Mouse (Mus musculus) CH12.LX (cell line): ENCODE data around the gene Gm6904. TPM values are rescaled to one million over a fixed set of nuclear protein-coding genes. Genes with fewer than 3 reads are reported as not detected.
A peak's percentile ranks its signal among the peaks of the same experiment; 100 is the strongest.

ENCODE experiments used
- DNase-seq: peaks from one replicate; pipeline ENCODE4 v3.0.0-alpha.2; 2013; ENCODE audit errors: extremely low read depth
- H3K27ac ChIP-seq: 2 replicates; pipeline ENCODE4 v1.5.1; 2012; ENCODE audit warnings: low read depth, mild to moderate bottlenecking, control low read depth, moderate library complexity; ENCODE audit not compliant: insufficient read depth
- H3K27me3 ChIP-seq: replicated peaks from 2 replicates; pipeline ENCODE3; 2012; ENCODE audit warnings: inconsistent platforms
- H3K36me3 ChIP-seq, 2 experiments: replicated peaks in 1 of 2; 2 replicates each; pipeline versions ENCODE3 to v1.6.1; 2012; ENCODE audit warnings: inconsistent platforms in 1 of 2, low read length in 1 of 2, mild to moderate bottlenecking in 1 of 2, mixed read lengths in 1 of 2, moderate library complexity in 1 of 2; ENCODE audit not compliant: control insufficient read depth in 1 of 2, insufficient read depth in 1 of 2
- H3K4me1 ChIP-seq, 2 experiments: 2 replicates each; pipeline ENCODE4 v1.6.1; 2012; ENCODE audit warnings: inconsistent platforms in 1 of 2, moderate library complexity in 1 of 2; ENCODE audit not compliant: insufficient read depth in 2 of 2, control insufficient read depth in 1 of 2
- H3K4me2 ChIP-seq: 2 replicates; pipeline ENCODE4 v1.6.1; 2012; ENCODE audit warnings: low read depth, mild to moderate bottlenecking, control low read depth; ENCODE audit not compliant: poor library complexity, insufficient read depth, severe bottlenecking
- H3K4me3 ChIP-seq, 3 experiments: fragments of 150-350 bp in 1 of 3; sonication (generic) in 1 of 3; replicated peaks in 1 of 3; 2 replicates each; pipeline versions ENCODE3 to v1.5.1; 2011 to 2012; ENCODE audit warnings: low read depth in 2 of 3, low read length in 2 of 3, mild to moderate bottlenecking in 2 of 3, moderate library complexity in 2 of 3, control low read depth in 1 of 3, improper control_type of control experiment in 1 of 3, inconsistent platforms in 1 of 3, mixed read lengths in 1 of 3; ENCODE audit not compliant: poor library complexity in 1 of 3
- H3K79me2 ChIP-seq: replicated peaks from 2 replicates; pipeline ENCODE4 v1.6.1; 2012; ENCODE audit warnings: mild to moderate bottlenecking, moderate library complexity; ENCODE audit not compliant: control insufficient read depth, poor library complexity, insufficient read depth, severe bottlenecking; ENCODE audit errors: extremely low read depth
- H3K9ac ChIP-seq: 2 replicates; pipeline ENCODE4 v1.6.1; 2012; ENCODE audit warnings: low read depth, mild to moderate bottlenecking, control low read depth, moderate library complexity; ENCODE audit not compliant: insufficient read depth
- H3K9me3 ChIP-seq: replicated peaks from 2 replicates; pipeline ENCODE3; 2012; ENCODE audit warnings: low read length, inconsistent platforms, mixed read lengths
- CHD1 ChIP-seq: IDR thresholded peaks from 2 replicates; pipeline ENCODE4 v1.6.1; 2012; ENCODE audit warnings: low read depth, low read length, improper control_type of control experiment, inconsistent platforms
- CHD2 ChIP-seq: IDR thresholded peaks from 2 replicates; pipeline ENCODE4 v1.6.1; 2011; ENCODE audit warnings: low read length, improper control_type of control experiment
- CTCF ChIP-seq, 2 experiments: IDR thresholded peaks in 1 of 2; conservative IDR thresholded peaks in 1 of 2; 2 replicates each; pipeline ENCODE4 v1.5.1; 2011 to 2012; ENCODE audit warnings: low read depth in 2 of 2, low read length in 2 of 2, improper control_type of control experiment in 1 of 2, inconsistent platforms in 1 of 2, mild to moderate bottlenecking in 1 of 2, moderate library complexity in 1 of 2
- ETS1 ChIP-seq: conservative IDR thresholded peaks from 2 replicates; pipeline ENCODE4 v1.6.1; 2012; ENCODE audit warnings: low read depth, mild to moderate bottlenecking, inconsistent platforms, low read length, improper control_type of control experiment, moderate library complexity
- GABPA ChIP-seq: IDR thresholded peaks from 2 replicates; pipeline ENCODE4 v1.6.1; 2012; ENCODE audit warnings: low read depth, low read length, improper control_type of control experiment, inconsistent platforms; ENCODE audit not compliant: insufficient replicate concordance
- JUND ChIP-seq: conservative IDR thresholded peaks from 2 replicates; pipeline ENCODE4 v1.6.1; 2011; ENCODE audit warnings: low read depth, low read length, improper control_type of control experiment
- KAT2A ChIP-seq: IDR thresholded peaks from 2 replicates; pipeline ENCODE4 v1.6.1; 2012; ENCODE audit warnings: low read length, improper control_type of control experiment, inconsistent platforms; ENCODE audit not compliant: insufficient replicate concordance
- MAX ChIP-seq: IDR thresholded peaks from 2 replicates; pipeline ENCODE4 v1.6.1; 2011; ENCODE audit warnings: low read length, improper control_type of control experiment
- MAZ ChIP-seq: IDR thresholded peaks from 2 replicates; pipeline ENCODE4 v1.6.1; 2012; ENCODE audit warnings: low read depth, mild to moderate bottlenecking, inconsistent platforms, low read length, improper control_type of control experiment, moderate library complexity
- MYC ChIP-seq: IDR thresholded peaks from 2 replicates; pipeline ENCODE4 v1.6.1; 2011; ENCODE audit warnings: low read depth, mild to moderate bottlenecking, improper control_type of control experiment, low read length
- POLR2AphosphoS2 ChIP-seq: IDR thresholded peaks from 2 replicates; pipeline ENCODE4 v1.6.1; 2011; ENCODE audit warnings: low read depth, low read length, improper control_type of control experiment
- RAD21 ChIP-seq: IDR thresholded peaks from 2 replicates; pipeline ENCODE4 v1.6.1; 2011; ENCODE audit warnings: low read depth, mild to moderate bottlenecking, low read length, improper control_type of control experiment, moderate library complexity
- SIN3A ChIP-seq: IDR thresholded peaks from 2 replicates; pipeline ENCODE4 v1.6.1; 2012; ENCODE audit warnings: low read length, improper control_type of control experiment, inconsistent platforms
- SMC3 ChIP-seq: IDR thresholded peaks from 2 replicates; pipeline ENCODE4 v1.6.1; 2011; ENCODE audit warnings: low read depth, low read length, improper control_type of control experiment
- TCF12 ChIP-seq: IDR thresholded peaks from 2 replicates; pipeline ENCODE4 v1.6.1; 2014; ENCODE audit warnings: low read depth, mild to moderate bottlenecking, inconsistent platforms, low read length, improper control_type of control experiment
- ZC3H11A ChIP-seq: IDR thresholded peaks from 2 replicates; pipeline ENCODE4 v1.6.1; 2012; ENCODE audit warnings: low read depth, mild to moderate bottlenecking, inconsistent platforms, low read length, improper control_type of control experiment
- ZKSCAN1 ChIP-seq: IDR thresholded peaks from 2 replicates; pipeline ENCODE4 v1.6.1; 2012; ENCODE audit warnings: low read depth, inconsistent platforms, low read length, improper control_type of control experiment, borderline replicate concordance
- dilution Hi-C: fragments of 300-500 bp; cut with MboI; formaldehyde crosslinking; loops from 2 replicates; pipeline ENCODE4 v1.14.3; 2020; ENCODE audit warnings: low sequenced_read_pairs; ENCODE audit not compliant: extremely low pct_unique_long_range_greater_than_20kb, extremely low pct_ligation_motif_present
- in situ Hi-C: fragments of 300-500 bp; cut with MboI; formaldehyde crosslinking; loops from 3 replicates; pipeline ENCODE4 v1.14.3; 2019; ENCODE audit warnings: low sequenced_read_pairs, low pct_ligation_motif_present, low pct_unique_long_range_greater_than_20kb, mixed read lengths
- polyA plus RNA-seq: library from polyadenylated mRNA; unstranded; fragments of >175 nt; gene quantifications from 2 replicates; pipeline ENCODE4 v1.2.1, GENCODE M21; 2012; ENCODE audit warnings: low read depth; ENCODE audit not compliant: insufficient read length
- total RNA-seq, 2 experiments: library from RNA; depleted of rRNA; stranded (reverse); fragments of 300-350 nt in 1 of 2; fragments of >200 nt in 1 of 2; gene quantifications; 2 replicates each; pipeline ENCODE4 v1.2.3; 2012 to 2014

Gene Gm6904
- total and polyA plus RNA-seq, 3 experiments = 1.0 to 1.2 (median 1.1) TPM

DNA sequence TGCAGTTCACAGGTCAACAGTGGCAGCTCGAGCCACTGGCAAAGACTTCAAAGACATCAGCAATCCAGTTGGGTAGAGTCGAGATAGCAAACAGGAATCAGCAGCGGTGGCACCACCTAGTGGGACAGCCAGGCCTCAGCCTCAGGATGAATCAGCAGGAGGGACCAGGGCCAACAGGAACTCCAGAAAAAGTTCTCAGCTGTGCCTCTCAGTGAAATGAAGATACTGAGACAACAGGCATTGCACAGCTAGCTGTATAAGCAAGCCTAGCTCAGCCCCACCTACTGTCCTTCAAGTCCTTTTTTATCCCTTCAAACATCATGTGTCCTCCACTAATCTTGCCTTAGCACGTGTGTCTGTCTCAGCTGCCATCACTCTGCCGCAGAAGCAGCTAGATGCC lies 28.0 kb downstream of the Gm6904 start:
- H3K4me3 ChIP-seq = no peak overlapping the region
- H3K36me3 ChIP-seq = peaks cover 45 to 84% of the 10 kb centered on the region in 2 experiments
- no peak overlapping the region for H3K27ac ChIP-seq

GRCm38 (mm10) chr14:59230331-59230966 lies 29.6 kb downstream of the Gm6904 start:
- no peaks in the 10 kb centered on the region; the same call in 1 of the 2 replicates for H3K79me2 ChIP-seq
- in situ Hi-C loops = loop anchor here (25.0 kb wide), 1 partner anchor 332 kb away; no protein-coding TSS in a partner anchor
- H3K27me3 ChIP-seq = no peaks in the 10 kb centered on the region
- TF ChIP-seq GABPA = no peak
- TF ChIP-seq CHD2 = no peak
- TF ChIP-seq MYC = no peak
- no peak for TF ChIP-seq JUND
- TF ChIP-seq POLR2AphosphoS2 = no peak
- no peak for TF ChIP-seq CHD1
- no peak for TF ChIP-seq SIN3A
- TF ChIP-seq RAD21 = no peak
- TF ChIP-seq ZKSCAN1 = no peak
- no peak for TF ChIP-seq MAZ
- no peak for TF ChIP-seq ZC3H11A
- no peak for TF ChIP-seq MAX
- no peak for TF ChIP-seq TCF12
- TF ChIP-seq KAT2A = no peak
- TF ChIP-seq SMC3 = no peak
- H3K27ac ChIP-seq = no peak overlapping the region
- H3K4me3 ChIP-seq = no peak overlapping the region
- peaks cover 0 to 3% of the 10 kb centered on the region in 2 experiments; a peak in 1 of 4 replicates for H3K4me1 ChIP-seq
- dilution Hi-C loops = no loop called here
- no peaks in the 10 kb centered on the region for H3K9me3 ChIP-seq
- no peak overlapping the region for H3K4me2 ChIP-seq
- H3K36me3 ChIP-seq = peaks cover 45 to 94% of the 10 kb centered on the region in 2 experiments
- DNase-seq = no peak
- no peak overlapping the region for H3K9ac ChIP-seq

More for the DNA sequence above, 28.0 kb downstream of the Gm6904 start:
- Histone ChIP-seq H3K4me2 (no peak overlapping the region), H3K79me2 (no peaks in the 10 kb centered on the region), H3K27me3 (no peaks in the 10 kb centered on the region), H3K9me3 (no peaks in the 10 kb centered on the region), H3K4me1 (peaks cover 0 to 3% of the 10 kb centered on the region in 2 experiments; a peak in 1 of 4 replicates), H3K9ac (no peak overlapping the region)
- dilution Hi-C loops (no loop called here), in situ Hi-C loops (loop anchor here (25.0 kb wide), 1 partner anchor 330 kb away; no protein-coding TSS in a partner anchor)
- DNase-seq = peak; percentile 31
- peak in 1 of 2 experiments; percentile 50; a peak in 2 of 4 replicates for TF ChIP-seq CTCF (conservative IDR thresholded peaks at IDR 0.05 in 1 of 2, IDR thresholded peaks at IDR 0.05 in 1 of 2; ENCODE audit: low read depth in 2 of 2, low read length in 2 of 2)
- TF ChIP-seq RAD21 = peak; percentile 45
- no peak for TF ChIP-seq ETS1
- peak; percentile 34 for TF ChIP-seq SMC3
- no peak for TF ChIP-seq KAT2A
